Mouse (Mus musculus) liver, embryonic 13.5 days (tissue): ENCODE results near the gene Galns. TPM values are rescaled to one million over a fixed set of nuclear protein-coding genes. Genes with fewer than 3 reads are reported as not detected.
A peak's percentile ranks its signal among the peaks of the same experiment; 100 is the strongest.

Experiments used
- ATAC-seq: fragments of 200-750 bp; cut with Nextera tagmentation; 2 replicates; pipeline ENCODE4 v1.8.0; 2017; ENCODE audit warnings: low read depth, mild to moderate bottlenecking, moderate number of reproducible peaks, moderate library complexity
- DNase-seq: peaks from one replicate; pipeline ENCODE4 v3.0.0; 2022
- H3K27ac ChIP-seq: fragments of 300-500 bp; sonication (generic); 2 replicates; pipeline ENCODE4 v1.5.1; 2015; ENCODE audit warnings: moderate library complexity, mild to moderate bottlenecking, inconsistent platforms
- H3K27me3 ChIP-seq: fragments of 300-500 bp; sonication (generic); 2 replicates; pipeline ENCODE4 v1.6.1; 2015; ENCODE audit warnings: mild to moderate bottlenecking, inconsistent platforms
- H3K36me3 ChIP-seq: fragments of 300-500 bp; sonication (generic); 2 replicates; pipeline ENCODE4 v1.6.1; 2015; ENCODE audit warnings: mild to moderate bottlenecking, inconsistent platforms
- H3K4me1 ChIP-seq: fragments of 300-500 bp; sonication (generic); replicated peaks from 2 replicates; pipeline ENCODE4 v1.6.1; 2015; ENCODE audit warnings: inconsistent platforms
- H3K4me2 ChIP-seq: fragments of 300-500 bp; sonication (generic); 2 replicates; pipeline ENCODE4 v1.6.1; 2015; ENCODE audit warnings: inconsistent platforms, mild to moderate bottlenecking, moderate library complexity
- H3K4me3 ChIP-seq: fragments of 300-500 bp; sonication (generic); replicated peaks from 2 replicates; pipeline ENCODE4 v1.5.1; 2015; ENCODE audit warnings: mild to moderate bottlenecking, inconsistent platforms
- H3K9ac ChIP-seq: fragments of 300-500 bp; sonication (generic); 2 replicates; pipeline ENCODE4 v1.6.1; 2015; ENCODE audit warnings: mild to moderate bottlenecking, inconsistent platforms
- H3K9me3 ChIP-seq: fragments of 300-500 bp; sonication (generic); replicated peaks from 2 replicates; pipeline ENCODE4 v1.6.1; 2016; ENCODE audit warnings: inconsistent platforms
- WGBS: fragments of 180-500 bp; shearing (Covaris S2); methylation state at CpG from one replicate; pipeline ENCODE4 v1.1.7; 2015; ENCODE audit not compliant: insufficient replicate concordance; 5-methylcytosine and 5-hydroxymethylcytosine counted together
- polyA plus RNA-seq: library from polyadenylated mRNA; unstranded; fragments of >200 nt; fragmentation: Nextera tagmentation; extraction: Ambion mirVana; gene quantifications from 2 replicates; pipeline ENCODE4 v1.2.1, GENCODE M21; 2015

Gene Galns
- polyA plus RNA-seq, 1 experiment from 2014 or later, result 4.0 TPM

DNA sequence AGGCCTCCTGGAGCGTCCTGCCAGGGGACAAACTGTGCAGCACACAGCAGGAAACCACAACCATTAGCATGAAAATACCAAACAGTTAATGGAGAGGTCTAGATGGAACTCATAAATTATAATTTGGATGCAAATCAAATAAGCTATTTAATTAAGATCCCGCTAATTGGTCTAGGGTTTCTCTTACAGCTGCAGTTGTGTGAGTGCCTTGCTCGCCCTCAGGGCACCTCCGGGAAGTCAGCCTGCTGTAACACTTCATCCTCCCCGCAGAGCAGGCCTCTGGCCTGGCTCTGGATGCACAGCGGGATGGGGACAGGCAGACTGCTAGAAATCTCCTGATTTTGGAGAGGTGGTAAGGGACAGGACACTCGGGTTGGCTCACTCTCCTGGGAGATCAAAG lies 25.1 kb downstream of the Galns start:
- WGBS, result 76% methylated on average over 7 of the region's 7 CpGs
- no peak for DNase-seq
- no peak overlapping the region for H3K4me2 ChIP-seq
- no peaks in the 10 kb centered on the region for H3K9me3 ChIP-seq
- no peak overlapping the region for H3K9ac ChIP-seq
- no peak for ATAC-seq
- H3K27me3 ChIP-seq, result peaks cover 4% of the 10 kb centered on the region; the same call in 1 of the 2 replicates
- no peak overlapping the region for H3K4me3 ChIP-seq
- peaks cover 20% of the 10 kb centered on the region for H3K4me1 ChIP-seq
- H3K27ac ChIP-seq, result no peak overlapping the region
- no peaks in the 10 kb centered on the region for H3K36me3 ChIP-seq

DNA sequence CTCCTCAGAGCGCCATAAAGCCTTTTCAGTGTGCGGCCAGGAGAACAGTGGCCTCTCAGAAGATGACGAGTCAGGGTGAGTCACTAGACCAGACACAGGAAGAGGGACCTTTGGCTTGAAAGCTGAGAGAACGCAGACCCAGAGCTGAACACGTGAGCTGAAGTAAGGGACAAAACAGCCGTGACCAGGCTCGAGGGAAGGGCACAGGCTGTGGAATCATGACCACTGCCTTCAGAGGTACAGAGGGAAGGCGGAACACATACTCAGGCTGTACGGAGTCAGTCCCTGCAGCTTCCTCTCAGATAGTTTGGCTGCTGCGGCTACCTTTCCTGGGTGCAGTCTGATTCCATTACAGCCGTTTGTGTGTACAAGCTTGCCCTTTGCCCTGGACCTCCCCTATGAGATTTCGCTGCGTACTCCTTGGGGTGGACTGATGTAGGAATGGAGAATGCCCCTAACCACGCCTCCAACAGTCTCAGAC lies 25.8 kb downstream of the Galns start:
- Histone ChIP-seq H3K4me1 (peaks cover 20% of the 10 kb centered on the region), H3K36me3 (no peaks in the 10 kb centered on the region), H3K27ac (no peak overlapping the region), H3K9me3 (no peaks in the 10 kb centered on the region), H3K9ac (no peak overlapping the region), H3K4me2 (no peak overlapping the region), H3K27me3 (peaks cover 4% of the 10 kb centered on the region; the same call in 1 of the 2 replicates), H3K4me3 (no peak overlapping the region)
- WGBS, result 49% methylated on average over 14 of the region's 14 CpGs
- DNase-seq, result no peak
- ATAC-seq, result peak; percentile 24

DNA sequence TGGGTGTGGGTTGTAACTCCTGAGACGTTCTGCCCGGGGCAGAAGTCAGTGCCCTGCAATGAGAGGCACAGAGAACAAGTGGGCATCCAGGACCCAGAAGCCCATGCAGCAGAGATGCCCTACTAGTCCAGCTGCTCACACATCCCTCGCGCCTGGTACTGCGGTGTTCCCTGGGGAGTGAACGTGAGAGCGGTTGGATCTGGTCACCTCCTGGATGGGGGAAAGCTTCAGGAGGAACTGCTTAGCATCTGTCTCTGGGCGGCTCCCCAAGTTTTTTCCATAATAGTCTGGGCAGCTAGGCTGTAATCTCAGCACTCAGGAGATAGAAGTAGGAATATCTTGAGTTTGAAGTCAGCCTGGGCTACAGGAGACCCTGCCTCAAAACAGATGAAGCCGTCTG lies 26.3 kb downstream of the Galns start:
- ATAC-seq, result no peak
- H3K9ac ChIP-seq, result no peak overlapping the region
- 79% methylated on average over 9 of the region's 9 CpGs for WGBS
- H3K27ac ChIP-seq, result no peak overlapping the region
- DNase-seq, result no peak
- peaks cover 4% of the 10 kb centered on the region; the same call in 1 of the 2 replicates for H3K27me3 ChIP-seq
- H3K4me2 ChIP-seq, result no peak overlapping the region
- H3K36me3 ChIP-seq, result no peaks in the 10 kb centered on the region
- H3K9me3 ChIP-seq, result no peaks in the 10 kb centered on the region
- H3K4me1 ChIP-seq, result peaks cover 20% of the 10 kb centered on the region
- no peak overlapping the region for H3K4me3 ChIP-seq

DNA sequence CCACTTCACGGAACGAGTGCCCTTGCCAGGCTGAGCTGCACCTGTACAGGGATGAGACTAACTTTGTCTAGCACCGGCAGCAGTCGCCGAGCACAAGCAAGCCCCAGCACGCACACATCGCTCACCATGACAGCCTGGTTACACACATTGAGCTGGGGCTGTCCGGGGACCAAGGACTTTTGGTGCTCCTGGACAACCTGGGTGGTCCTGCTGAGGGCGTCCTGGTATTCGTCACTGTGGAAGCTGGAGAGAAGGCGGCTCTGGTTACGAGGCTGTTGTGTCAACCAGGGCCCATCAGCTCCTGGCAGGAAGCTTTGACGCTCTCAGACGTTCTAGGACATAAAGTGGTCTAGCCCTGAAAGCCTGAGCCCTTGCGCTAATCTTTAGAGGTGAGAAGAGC lies 30.3 kb downstream of the Galns start:
- WGBS, result 75% methylated on average over 15 of the region's 15 CpGs
- Histone ChIP-seq H3K9ac (no peak overlapping the region), H3K27ac (no peak overlapping the region), H3K4me1 (peaks cover 27% of the 10 kb centered on the region), H3K4me3 (no peak overlapping the region), H3K27me3 (peaks cover 4% of the 10 kb centered on the region; the same call in 1 of the 2 replicates), H3K36me3 (no peaks in the 10 kb centered on the region), H3K4me2 (no peak overlapping the region), H3K9me3 (no peaks in the 10 kb centered on the region)
- DNase-seq, result no peak
- no peak for ATAC-seq

DNA sequence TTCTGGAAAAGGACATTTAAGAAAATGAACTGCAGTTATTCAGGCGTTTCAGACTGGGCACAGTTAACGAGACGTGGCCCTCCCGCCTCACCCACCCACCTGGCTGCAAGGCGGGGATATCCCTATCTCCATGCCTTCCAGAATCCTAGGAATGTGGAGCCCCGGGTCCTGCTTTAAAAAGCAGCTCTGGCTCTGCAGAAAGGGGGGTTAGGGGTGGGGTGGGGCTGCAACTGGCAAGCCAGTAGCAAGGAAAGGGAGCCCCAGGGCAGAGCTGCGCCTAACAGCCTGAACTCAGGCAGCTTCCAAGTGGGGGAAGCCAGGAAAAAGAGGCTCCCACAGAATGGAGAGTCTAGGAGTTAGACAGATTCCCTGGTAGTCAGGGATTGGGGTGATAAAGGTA lies 32.1 kb downstream of the Galns start:
- Histone ChIP-seq H3K36me3 (peaks cover 8% of the 10 kb centered on the region), H3K4me2 (no peak overlapping the region), H3K9me3 (no peaks in the 10 kb centered on the region), H3K9ac (no peak overlapping the region), H3K4me3 (no peak overlapping the region), H3K4me1 (peaks cover 33% of the 10 kb centered on the region), H3K27ac (no peak overlapping the region), H3K27me3 (peaks cover 4% of the 10 kb centered on the region; the same call in 1 of the 2 replicates)
- DNase-seq (no peak), ATAC-seq (no peak)
- 68% methylated on average over 7 of the region's 7 CpGs for WGBS

DNA sequence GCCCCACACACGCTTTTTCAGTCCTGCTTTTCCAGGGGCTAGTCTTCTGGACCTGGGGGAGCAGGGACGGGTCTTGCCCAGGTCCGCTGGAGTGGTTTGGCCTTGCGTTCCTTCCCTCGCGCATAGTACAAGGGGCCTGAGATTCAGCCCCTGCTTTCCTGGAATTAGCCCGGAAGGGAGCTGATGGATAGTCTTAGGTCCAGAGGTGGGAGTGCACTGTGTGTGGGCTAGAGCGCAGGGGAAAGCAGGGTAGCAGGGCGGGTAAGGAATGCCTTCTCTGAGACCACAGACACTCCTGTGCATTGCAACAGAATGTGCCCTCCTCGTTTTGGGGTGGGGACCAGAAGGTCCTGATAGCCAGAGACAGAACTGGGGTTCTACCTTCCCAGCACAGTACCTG lies 34.1 kb downstream of the Galns start:
- no peaks in the 10 kb centered on the region for H3K9me3 ChIP-seq
- H3K9ac ChIP-seq, result no peak overlapping the region
- peak overlapping the region; percentile 74 for H3K4me3 ChIP-seq
- no peak for ATAC-seq
- peaks cover 54% of the 10 kb centered on the region for H3K4me1 ChIP-seq
- H3K27me3 ChIP-seq, result no peaks in the 10 kb centered on the region
- H3K36me3 ChIP-seq, result peaks cover 29% of the 10 kb centered on the region
- H3K4me2 ChIP-seq, result peak overlapping the region; percentile 94
- H3K27ac ChIP-seq, result peak overlapping the region; percentile 88; the same call in 1 of the 2 replicates
- WGBS, result 58% methylated on average over 10 of the region's 10 CpGs
- no peak for DNase-seq

DNA sequence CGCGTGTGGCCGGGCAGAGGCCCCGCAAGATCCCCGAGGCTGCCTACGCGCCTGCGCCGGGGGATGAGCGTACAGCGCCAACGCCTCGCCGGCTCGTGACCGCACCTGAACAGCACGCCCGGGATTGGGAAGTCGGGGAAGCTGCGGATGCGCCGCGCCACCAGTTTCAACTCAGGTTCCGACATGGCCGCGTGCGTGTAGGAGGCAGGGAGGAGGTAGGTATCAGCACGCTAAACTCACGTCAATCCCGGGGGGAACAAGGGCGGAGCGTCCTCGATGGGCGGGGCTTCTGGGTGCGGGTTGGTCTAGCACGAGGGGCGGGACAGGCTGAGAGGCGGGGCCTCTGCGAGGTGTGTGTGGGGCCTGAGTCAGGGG lies 34.6 kb downstream of the Galns start, which contains the start of gene Aprt:
Aprt (minus strand) TSS at position 262 of the 375 bp plus-strand sequence.
- Histone ChIP-seq H3K36me3 (peaks cover 34% of the 10 kb centered on the region), H3K9ac (peak within 1 kb of the TSS; percentile 85), H3K9me3 (no peaks in the 10 kb centered on the region), H3K4me3 (peak within 1 kb of the TSS; percentile 74), H3K4me1 (peaks cover 59% of the 10 kb centered on the region), H3K27ac (peak within 1 kb of the TSS; percentile 88), H3K4me2 (peak within 1 kb of the TSS; percentile 94), H3K27me3 (no peaks in the 10 kb centered on the region)
- ATAC-seq (peak; percentile 86), DNase-seq (peak; percentile 96)
- WGBS, result under 1% methylated on average over 39 of the region's 39 CpGs

DNA sequence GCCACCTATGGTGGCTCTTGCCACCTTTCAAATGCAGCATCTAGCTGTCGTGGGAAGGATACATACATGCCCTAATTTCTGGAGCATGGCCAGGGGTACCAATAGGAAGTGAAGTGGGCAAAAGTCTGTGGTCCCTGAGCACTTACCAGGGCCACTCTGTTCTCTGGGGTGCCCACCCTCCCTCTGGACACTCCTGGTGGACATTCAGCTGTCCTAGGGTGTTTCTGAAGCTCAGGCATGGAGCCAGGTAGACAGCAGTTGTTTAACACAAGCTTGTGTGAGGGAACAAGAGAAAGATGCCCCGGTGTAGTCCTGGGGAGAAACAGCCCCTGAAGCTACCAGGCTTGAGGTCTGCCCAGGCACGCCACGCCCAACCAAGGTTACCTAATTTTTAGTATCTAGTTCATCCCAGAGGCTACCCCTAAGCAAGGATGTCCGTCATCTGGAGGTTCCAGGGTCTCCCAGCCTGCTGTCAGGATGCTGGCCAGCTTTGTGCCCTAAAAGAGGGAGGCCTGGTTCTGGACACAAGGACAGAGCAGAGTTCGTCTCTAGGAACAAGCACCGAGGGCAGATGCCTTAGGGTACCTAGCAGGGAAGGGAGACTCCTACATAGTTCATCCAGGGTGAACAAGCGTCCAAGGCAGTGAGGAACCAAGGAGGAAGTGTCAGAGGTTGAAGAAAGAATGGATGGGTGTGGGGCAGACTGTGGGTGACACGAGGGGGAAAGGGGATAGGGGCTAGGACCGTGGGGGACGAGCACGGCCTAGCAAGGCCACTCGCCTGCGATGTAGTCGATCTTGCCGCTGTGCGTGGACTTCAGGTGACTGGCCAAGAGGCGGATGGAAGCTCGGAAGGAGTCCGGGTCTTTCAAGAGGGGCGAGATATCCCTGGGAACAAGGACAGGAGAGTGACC lies 35.3 kb downstream of the Galns start:
- peak overlapping the region; percentile 88 for H3K27ac ChIP-seq
- no peaks in the 10 kb centered on the region for H3K9me3 ChIP-seq
- 5% methylated on average over 21 of the region's 21 CpGs for WGBS
- H3K4me2 ChIP-seq, result peak overlapping the region; percentile 94
- peak overlapping the region; percentile 74 for H3K4me3 ChIP-seq
- ATAC-seq (0 out of 2 replicates have a peak, but pooled peaks have one; percentile 1), DNase-seq (no peak)
- H3K27me3 ChIP-seq, result no peaks in the 10 kb centered on the region
- H3K4me1 ChIP-seq, result peaks cover 65% of the 10 kb centered on the region
- peak overlapping the region; percentile 85 for H3K9ac ChIP-seq
- peaks cover 40% of the 10 kb centered on the region for H3K36me3 ChIP-seq

DNA sequence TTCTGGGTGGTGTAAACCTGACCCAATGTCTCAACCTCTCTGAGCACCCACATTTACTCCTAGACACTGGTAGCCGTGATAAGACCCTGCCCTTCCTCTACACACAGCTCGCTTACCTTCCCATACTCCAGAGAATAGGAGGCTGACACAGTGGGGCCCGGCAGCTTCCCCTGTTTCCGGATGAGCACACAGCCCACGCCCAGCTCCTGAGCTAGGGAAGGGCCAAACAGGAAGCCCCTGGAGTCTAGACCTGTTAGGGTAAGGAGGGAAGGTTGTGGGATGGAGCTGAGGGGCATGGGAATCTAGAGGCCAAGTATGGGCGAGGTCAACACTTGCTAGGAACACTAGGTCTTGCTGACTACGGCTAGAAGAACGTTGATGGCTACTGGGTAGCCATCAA lies 36.0 kb downstream of the Galns start:
- peak overlapping the region; percentile 85 for H3K9ac ChIP-seq
- H3K9me3 ChIP-seq, result no peaks in the 10 kb centered on the region
- peak overlapping the region; percentile 88 for H3K27ac ChIP-seq
- peaks cover 72% of the 10 kb centered on the region for H3K4me1 ChIP-seq
- WGBS, result 16% methylated on average over 8 of the region's 8 CpGs
- no peak for DNase-seq
- ATAC-seq, result peak; percentile 27
- no peaks in the 10 kb centered on the region for H3K27me3 ChIP-seq
- H3K4me2 ChIP-seq, result peak overlapping the region; percentile 94
- H3K36me3 ChIP-seq, result peaks cover 47% of the 10 kb centered on the region
- peak overlapping the region; percentile 74 for H3K4me3 ChIP-seq

DNA sequence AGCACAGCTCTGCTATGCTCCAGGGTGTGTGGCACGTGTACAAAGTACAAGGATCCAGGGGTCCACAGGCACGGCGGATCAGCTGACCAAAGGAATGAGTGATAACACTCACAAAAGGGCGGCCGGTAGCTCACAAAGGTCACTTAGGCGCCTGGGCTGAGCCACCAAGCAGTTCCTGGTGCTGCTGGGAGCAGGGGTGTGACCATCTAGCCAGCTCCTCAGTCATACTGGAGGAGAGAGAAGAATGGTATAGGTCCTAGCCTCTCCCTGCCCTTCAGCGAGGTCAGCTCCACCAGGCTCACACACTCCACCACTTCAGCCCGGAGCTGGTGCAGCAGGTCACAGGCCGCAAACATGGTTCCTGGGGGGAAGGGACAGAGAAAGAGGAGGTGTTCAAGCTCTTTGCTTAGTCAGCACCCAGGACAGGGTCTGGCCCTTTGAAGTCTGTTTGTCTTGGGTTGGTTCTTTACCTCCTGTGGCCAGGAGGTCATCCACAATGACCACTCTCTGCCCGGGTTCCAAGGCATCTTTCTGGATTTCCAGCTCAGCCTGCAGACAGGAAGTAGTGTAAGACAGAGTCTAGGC lies 36.5 kb downstream of the Galns start:
- Histone ChIP-seq H3K27me3 (no peaks in the 10 kb centered on the region), H3K9me3 (no peaks in the 10 kb centered on the region), H3K4me1 (peaks cover 77% of the 10 kb centered on the region), H3K27ac (peak overlapping the region; percentile 88), H3K9ac (peak overlapping the region; percentile 85), H3K36me3 (peaks cover 53% of the 10 kb centered on the region), H3K4me2 (peak overlapping the region; percentile 94), H3K4me3 (peak overlapping the region; percentile 74)
- DNase-seq (no peak), ATAC-seq (peak; percentile 16)
- 26% methylated on average over 10 of the region's 10 CpGs for WGBS

DNA sequence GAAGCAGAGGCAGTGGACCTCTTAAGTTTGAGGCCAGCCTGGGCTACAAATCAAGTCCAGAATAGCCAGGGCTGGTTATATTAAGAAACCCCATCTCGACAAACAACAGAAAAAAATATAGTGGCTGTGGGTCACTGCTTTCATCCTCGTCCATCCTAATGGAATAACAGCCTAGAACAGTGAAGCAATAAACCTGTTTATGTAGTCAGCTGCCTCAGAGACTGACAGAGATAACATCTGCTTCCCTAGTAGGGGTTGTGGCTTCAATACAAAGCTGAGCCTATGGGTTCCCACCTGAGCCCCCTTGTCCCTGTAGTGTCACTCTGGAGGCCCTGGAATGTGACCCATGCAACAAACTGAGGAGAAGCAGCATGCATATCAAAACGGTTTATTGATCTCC lies 37.0 kb downstream of the Galns start:
- Histone ChIP-seq H3K27ac (peak overlapping the region; percentile 88), H3K4me2 (peak overlapping the region; percentile 94), H3K4me3 (peak overlapping the region; percentile 74), H3K4me1 (peaks cover 82% of the 10 kb centered on the region), H3K27me3 (no peaks in the 10 kb centered on the region), H3K9me3 (no peaks in the 10 kb centered on the region), H3K9ac (peak overlapping the region; percentile 85), H3K36me3 (peaks cover 58% of the 10 kb centered on the region)
- DNase-seq, result no peak
- ATAC-seq, result no peak
- WGBS, result 47% methylated on average over 3 of the region's 3 CpGs
